Mouse (Mus musculus) embryonic stem cell, embryonic (primary cell): Measurements from ENCODE around the gene Drd4.

Source experiments
- CTCF ChIA-PET, 4 experiments: fragments of 300-600 bp in 2 of 4; fragments of 350-600 bp in 2 of 4; sonication (Branson Sonifier 250); formaldehyde crosslinking; loops; one replicate each; lab custom pipeline; 2022; ENCODE audit warnings: inconsistent platforms in 2 of 4; lab: Charles Lee
- POLR2A ChIA-PET, 4 experiments: fragments of 300-600 bp in 2 of 4; fragments of 350-600 bp in 2 of 4; sonication (Branson Sonifier 250); formaldehyde crosslinking; loops; one replicate each; lab custom pipeline; 2022; ENCODE audit warnings: antibody characterized with exemption in 4 of 4, inconsistent platforms in 1 of 4; lab: Charles Lee

Gene Drd4

DNA sequence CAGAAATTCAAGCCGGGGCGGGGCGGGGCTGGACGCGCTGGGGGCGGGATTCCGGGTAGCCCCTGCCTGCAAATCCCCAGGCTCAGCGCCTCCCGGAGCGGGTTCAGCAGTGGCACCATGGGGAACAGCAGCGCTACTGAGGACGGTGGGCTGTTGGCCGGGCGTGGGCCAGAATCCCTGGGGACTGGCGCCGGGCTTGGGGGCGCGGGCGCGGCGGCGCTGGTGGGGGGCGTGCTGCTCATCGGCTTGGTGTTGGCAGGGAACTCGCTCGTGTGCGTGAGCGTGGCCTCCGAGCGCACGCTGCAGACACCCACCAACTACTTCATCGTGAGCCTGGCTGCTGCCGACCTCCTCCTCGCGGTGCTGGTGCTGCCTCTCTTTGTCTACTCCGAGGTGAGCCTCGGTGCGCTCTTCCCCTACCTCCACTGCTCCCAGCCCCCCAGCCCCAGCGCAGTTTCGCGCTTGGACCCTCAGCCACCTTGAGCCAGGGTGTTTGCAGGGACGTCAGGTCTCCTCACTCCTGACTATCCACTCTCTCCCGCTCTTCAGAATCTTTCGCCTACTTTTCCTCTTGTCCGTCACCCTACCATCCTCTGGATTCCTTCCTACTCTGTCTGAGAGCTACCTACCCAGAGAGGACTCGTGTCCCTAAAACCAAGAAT lies at the start of gene Drd4:
Gene Drd4, plus strand, starts transcription at position 86 of the 662 bp plus-strand sequence.
- ChIA-PET CTCF (interaction anchor here in 1 of 4 experiments (0.6 kb wide), 1 partner anchor 13 kb away, joined by 3 read pairs; the partner anchor contains the start of gene Sct), POLR2A (interaction anchor here (0.6 to 4.2 kb wide), 12 partner anchors 9 to 212 kb away, joined by 3 to 32 read pairs (median 4); partner anchors contain the start of genes Sct (in 2 of the 4), Cdhr5 (in 1 of the 4) and Eps8l2 (in 1 of the 4))

DNA sequence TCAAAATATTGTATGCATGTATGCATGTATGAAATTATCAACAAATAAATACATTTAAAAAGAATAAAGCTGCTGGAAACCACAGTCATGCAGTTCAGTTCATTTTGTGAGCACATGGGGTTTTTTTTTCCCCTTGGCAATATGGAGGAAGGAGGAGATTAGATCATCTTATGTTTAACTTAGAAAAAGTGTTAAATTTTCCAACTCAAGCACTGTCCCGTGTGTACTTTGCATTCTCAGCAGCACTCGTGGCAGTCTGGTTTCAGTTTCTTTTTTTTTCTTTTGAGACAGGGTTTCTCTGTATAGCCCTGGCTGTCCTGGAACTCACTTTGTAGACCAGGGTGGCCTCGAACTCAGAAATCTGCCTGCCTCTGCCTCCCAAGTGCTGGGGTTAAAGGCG lies 41.3 kb upstream of the Drd4 start:
- POLR2A ChIA-PET: interaction anchor here in 2 of 4 experiments (0.7 to 2.9 kb wide), 12 partner anchors 13 to 180 kb away, joined by 3 to 9 read pairs (median 3); partner anchors contain the start of gene Taldo1 (in 1 of the 2)
- CTCF ChIA-PET: interaction anchor here in 1 of 4 experiments (0.5 kb wide), 1 partner anchor 28 kb away, joined by 3 read pairs; the partner anchor contains the start of gene Sct

DNA sequence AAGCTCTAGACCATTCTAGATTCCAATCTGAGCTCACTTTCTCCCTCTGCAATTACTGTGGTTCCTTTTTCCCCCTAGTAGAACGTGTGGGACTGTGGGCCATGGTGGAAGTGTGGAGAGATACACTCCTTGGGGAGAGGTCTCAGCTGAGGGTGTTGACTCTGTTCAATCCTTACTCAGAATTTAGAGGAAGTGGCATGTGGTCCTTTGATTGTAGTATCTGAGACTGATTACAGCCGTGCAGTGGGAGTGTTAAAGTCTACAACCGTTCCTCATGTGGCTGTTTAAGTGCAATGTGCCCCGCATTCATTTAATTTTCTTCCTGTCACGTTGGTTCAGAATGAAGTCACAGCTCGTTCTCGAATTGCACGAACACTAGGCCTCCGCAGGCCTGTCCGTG lies 35.6 kb upstream of the Drd4 start:
- ChIA-PET POLR2A (interaction anchor here in 2 of 4 experiments (0.7 to 5.7 kb wide), 10 partner anchors 9 to 72 kb away, joined by 3 to 40 read pairs (median 5); partner anchors contain the start of genes Deaf1 (in 1 of the 2), Rassf7 (in 1 of the 2) and Tmem80 (in 1 of the 2)), CTCF (interaction anchor here in 1 of 4 experiments (0.6 kb wide), 2 partner anchors 101 to 131 kb away, joined by 3 to 4 read pairs; no protein-coding TSS in a partner anchor)

DNA sequence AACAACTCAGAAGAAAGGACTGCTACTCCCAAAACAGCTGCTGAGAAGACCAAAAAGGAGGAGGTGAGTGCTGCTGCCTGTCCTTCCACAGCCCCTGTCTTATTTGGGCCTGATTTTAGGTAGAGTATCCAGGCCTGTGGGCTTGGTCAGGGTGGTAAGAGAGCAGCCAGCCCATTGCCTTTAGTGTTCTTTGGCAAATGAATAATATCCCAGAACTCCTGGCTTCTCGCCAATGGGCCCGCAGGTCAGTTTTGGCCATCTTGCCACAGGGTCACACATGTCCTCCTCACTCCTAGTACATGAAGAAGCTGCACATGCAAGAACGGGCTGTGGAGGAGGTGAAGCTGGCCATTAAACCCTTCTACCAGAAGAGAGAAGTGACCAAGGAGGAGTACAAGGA lies 30.3 kb upstream of the Drd4 start:
- ChIA-PET POLR2A (interaction anchor here in 3 of 4 experiments (0.7 to 1.3 kb wide), 5 partner anchors 8 to 46 kb away, joined by 3 to 4 read pairs (median 3); partner anchors contain the start of genes Rassf7 (in 1 of the 3) and Sct (in 1 of the 3)), CTCF (no interaction called here)

DNA sequence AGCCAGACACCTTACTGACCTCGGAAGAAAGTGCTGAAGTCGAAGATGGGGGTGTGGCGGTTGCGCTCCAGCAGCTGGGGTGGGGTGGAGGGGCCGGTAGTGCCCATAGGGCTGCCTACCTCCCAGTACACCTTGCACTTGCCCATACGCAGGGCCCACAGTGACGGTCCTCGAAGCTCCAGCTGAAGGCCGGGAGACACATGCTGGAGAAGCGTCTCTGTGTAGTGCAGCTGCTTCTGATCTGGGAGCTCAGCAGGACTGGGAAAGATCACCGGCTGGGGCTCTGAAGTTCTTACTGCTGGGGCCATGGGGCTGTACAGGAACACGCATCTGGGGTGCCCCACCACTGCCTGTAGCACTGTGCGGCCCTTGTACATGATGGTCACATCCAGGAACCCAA lies 28.2 kb upstream of the Drd4 start:
- POLR2A ChIA-PET: interaction anchor here in 3 of 4 experiments (0.7 to 2.2 kb wide), 22 partner anchors 9 to 142 kb away, joined by 3 to 10 read pairs (median 4); partner anchors contain the start of genes Deaf1 (in 1 of the 3), Rassf7 (in 1 of the 3) and Tmem80 (in 1 of the 3)
- CTCF ChIA-PET: interaction anchor here (0.5 to 1.4 kb wide), 13 partner anchors 10 to 422 kb away, joined by 3 to 5 read pairs (median 3); partner anchors contain the start of gene Sct (in 2 of the 4)

DNA sequence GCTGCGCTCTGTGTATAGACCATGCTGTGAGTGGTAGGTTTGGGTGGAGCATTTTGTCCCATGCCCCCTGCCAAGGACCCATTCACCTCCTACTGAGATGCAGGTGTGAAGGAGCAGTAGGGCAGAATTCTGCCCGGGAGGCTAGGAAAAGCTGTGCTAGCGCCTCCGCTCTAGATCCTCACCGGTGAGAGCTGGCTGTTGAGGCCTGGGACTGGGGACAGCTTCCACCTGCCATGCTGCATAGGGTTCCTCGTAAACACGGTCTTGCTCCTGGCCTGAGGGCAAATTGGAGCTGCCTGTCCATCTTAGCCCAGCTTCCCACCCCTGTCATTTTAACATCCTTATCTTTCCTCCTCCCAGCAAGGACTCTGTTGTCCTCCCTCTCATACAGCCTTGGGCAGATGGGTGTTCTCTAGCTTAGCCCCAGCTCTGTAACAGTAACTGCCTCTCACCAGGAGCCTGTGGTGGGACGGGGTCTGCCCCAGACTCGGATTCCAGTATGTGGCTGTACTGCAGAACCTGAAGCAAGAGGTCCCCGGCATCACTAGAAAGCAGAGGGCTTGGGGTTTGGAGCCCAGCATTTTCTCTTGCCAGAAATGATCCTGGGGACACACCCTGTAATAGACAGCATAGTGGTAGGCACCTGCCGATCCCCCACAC lies 27.6 kb upstream of the Drd4 start:
- POLR2A ChIA-PET: interaction anchor here (0.7 to 2.2 kb wide), 24 partner anchors 9 to 179 kb away, joined by 3 to 11 read pairs (median 4); partner anchors contain the start of genes Deaf1 (in 1 of the 4), Rassf7 (in 1 of the 4) and Tmem80 (in 1 of the 4)

DNA sequence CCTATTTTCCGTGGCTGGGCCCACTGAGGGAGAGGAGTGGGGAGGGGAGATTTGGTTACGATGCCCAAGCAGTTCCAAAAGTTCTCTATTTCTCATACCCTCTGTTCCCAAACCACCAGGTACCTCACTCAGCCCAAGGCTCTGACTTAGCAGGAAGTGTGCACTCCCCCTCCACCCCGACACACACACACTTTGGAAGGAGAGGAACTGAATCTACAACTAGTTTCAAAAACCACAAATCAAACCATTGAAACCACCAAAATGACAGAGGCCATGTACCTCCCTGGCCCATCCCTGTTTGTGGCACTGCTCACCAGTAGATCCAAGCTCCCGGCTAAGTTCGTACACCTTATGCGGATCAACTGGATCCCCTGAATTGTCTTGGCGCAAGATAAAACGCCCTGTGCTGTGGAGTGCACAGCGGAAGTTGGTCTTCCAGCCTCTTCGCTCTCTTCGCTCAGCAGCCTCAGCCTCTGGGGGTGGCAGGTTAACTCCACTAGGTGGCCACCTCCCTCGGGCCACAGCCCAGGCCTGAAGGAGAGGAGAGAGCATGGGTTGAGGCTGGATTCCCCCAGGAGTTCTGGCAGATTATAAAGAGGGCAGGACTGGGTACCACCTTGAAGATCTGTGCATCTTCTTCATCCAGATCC lies 26.9 kb upstream of the Drd4 start:
- POLR2A ChIA-PET: interaction anchor here in 2 of 4 experiments (0.7 to 2.2 kb wide), 10 partner anchors 10 to 178 kb away, joined by 3 to 11 read pairs (median 4); partner anchors contain the start of genes Deaf1 (in 1 of the 2), Eps8l2 (in 1 of the 2) and Tmem80 (in 1 of the 2)
- CTCF ChIA-PET: interaction anchor here in 3 of 4 experiments (1.1 to 1.4 kb wide), 5 partner anchors 11 to 204 kb away, joined by 3 to 5 read pairs (median 4); no protein-coding TSS in a partner anchor

More for the DNA sequence above, 27.6 kb upstream of the Drd4 start:
- CTCF ChIA-PET: interaction anchor here in 3 of 4 experiments (0.6 to 1.4 kb wide), 10 partner anchors 11 to 422 kb away, joined by 3 to 5 read pairs (median 4); partner anchors contain the start of gene Sct (in 2 of the 3)

DNA sequence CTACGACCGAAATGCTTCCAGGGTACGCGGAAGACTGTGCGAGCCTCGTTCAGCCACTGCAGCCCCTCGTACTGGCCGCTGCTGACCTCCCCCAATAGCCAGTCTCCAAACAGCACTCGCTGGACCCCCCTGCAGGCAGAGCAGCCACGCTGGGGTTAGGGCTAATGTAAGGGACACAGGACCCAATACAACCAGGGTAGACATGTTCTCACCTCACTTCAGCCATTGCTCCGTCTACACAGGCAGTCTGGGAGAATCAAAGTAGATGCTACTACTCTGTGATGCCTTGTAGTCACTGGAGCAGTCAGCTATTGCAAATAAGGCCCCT lies 26.4 kb upstream of the Drd4 start:
- ChIA-PET CTCF (interaction anchor here in 1 of 4 experiments (0.6 kb wide), 1 partner anchor 11 kb away, joined by 5 read pairs; the partner anchor contains the start of gene Cdhr5), POLR2A (interaction anchor here in 2 of 4 experiments (0.8 to 1.3 kb wide), 5 partner anchors 29 to 73 kb away, joined by 3 to 4 read pairs (median 3); partner anchors contain the start of genes Eps8l2 (in 1 of the 2) and Rassf7 (in 1 of the 2))

DNA sequence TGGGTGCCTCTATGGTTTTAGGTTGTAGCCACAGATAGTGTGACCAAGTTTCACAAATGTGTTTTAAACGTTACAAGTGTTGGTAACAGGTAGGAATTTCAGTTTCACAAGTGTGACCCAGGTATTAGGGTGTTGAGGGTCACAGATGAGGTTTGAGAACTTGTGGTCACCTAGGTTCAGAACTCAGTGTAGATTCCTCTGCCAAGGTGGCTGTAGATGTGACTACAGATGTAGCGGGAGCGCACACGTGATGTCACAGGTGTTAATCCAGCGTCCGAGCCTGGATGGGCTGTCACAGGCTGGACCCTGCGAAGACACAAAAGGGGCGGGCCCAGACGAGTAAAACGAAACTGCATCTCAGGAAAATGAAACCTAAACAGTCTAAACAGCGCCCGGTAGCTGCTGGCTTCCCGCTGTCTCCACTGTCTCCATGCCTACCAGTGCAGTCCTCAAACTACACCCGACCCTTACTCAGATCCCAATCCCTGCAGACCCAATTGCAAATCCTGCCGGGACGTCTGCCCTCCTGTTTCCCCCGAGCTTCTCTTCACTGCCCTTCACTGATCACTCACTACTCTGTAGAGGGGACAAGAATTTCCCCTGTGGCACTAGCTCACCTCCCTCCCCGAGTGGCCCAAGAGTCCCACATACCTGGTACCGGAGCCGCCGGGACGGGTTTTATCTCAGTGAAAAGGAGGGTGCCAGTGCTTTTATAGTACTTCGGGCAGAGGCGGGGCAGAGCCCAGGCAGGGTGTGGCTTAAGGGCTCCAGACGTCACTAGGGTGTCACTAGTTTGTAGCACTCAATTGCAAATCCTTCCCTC lies 25.9 kb upstream of the Drd4 start, which contains the start of gene Irf7:
Gene Irf7, minus strand, starts transcription at position 743 of the 823 bp plus-strand sequence.
- ChIA-PET CTCF (interaction anchor here in 3 of 4 experiments (0.6 to 1.2 kb wide), 4 partner anchors 11 to 90 kb away, joined by 3 to 5 read pairs (median 3); partner anchors contain the start of genes Sct (in 2 of the 3) and Cdhr5 (in 1 of the 3)), POLR2A (interaction anchor here in 2 of 4 experiments (0.6 to 1.5 kb wide), 8 partner anchors 11 to 72 kb away, joined by 3 to 4 read pairs (median 3); partner anchors contain the start of genes Eps8l2 (in 1 of the 2), Rassf7 (in 1 of the 2) and Sct (in 1 of the 2))

DNA sequence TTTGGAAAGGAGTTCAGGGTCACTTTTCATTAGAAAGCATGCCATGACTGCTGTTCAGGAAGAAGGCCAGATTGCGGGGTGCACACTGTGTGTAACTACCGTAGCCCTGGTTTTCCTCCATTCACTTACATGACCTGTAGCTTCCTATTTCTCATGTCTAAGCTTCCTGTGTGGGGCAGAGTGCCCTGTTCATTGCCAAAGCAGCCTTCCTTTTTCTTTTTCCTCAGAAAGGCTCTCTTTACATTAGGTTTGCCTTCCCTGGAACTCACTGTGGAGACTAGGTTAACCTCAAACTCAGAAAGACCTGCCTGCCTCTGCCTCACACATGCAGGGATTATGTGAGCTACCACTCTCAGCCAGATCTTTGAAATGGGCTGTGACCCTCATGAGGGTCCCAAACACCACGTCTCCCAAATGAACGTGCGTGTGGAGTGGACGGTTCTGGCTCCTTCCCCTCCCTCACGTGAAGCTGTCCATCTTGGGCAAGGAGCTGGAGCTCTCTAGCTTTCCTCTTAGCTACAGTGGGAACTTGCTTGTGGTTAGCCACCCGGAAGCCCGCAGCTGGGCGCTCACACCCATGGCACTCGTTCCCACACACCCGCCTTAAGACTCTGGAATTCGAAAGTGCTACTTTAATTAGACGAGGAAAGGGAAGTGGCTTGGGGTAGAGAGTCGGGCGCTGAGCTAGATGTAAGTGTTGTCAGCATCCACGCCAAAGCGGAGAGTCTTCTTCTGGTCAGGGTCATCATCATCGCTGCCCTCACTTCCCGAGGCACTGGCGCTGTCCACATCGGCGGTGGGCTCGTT lies 23.1 kb upstream of the Drd4 start:
- ChIA-PET POLR2A (interaction anchor here in 2 of 4 experiments (0.6 to 3.1 kb wide), 16 partner anchors 8 to 653 kb away, joined by 3 to 9 read pairs (median 3); partner anchors contain the start of genes Cdhr5 (in 1 of the 2), Rassf7 (in 1 of the 2), Rnh1 (in 1 of the 2) and Sct (in 1 of the 2)), CTCF (interaction anchor here in 2 of 4 experiments (0.5 to 1.3 kb wide), 4 partner anchors 10 to 242 kb away, joined by 3 to 5 read pairs (median 3); partner anchors contain the start of gene Sct (in 1 of the 2))

DNA sequence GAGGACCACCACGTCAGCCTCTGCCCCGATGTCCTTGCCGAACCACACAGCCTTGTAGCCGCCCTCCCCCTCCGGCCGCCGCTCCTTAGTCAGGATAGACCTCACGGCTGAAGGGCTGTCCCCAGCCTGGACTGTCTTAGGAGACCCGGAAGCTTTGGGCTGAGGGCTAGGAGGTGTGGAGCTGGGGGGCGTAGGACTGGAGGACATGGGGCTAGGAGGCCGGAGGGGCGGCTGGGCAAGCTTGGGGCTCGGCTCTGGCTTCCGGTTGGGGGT lies 22.6 kb upstream of the Drd4 start:
- CTCF ChIA-PET: interaction anchor here in 2 of 4 experiments (0.5 to 1.3 kb wide), 3 partner anchors 10 to 242 kb away, joined by 3 read pairs; partner anchors contain the start of gene Sct (in 1 of the 2)

DNA sequence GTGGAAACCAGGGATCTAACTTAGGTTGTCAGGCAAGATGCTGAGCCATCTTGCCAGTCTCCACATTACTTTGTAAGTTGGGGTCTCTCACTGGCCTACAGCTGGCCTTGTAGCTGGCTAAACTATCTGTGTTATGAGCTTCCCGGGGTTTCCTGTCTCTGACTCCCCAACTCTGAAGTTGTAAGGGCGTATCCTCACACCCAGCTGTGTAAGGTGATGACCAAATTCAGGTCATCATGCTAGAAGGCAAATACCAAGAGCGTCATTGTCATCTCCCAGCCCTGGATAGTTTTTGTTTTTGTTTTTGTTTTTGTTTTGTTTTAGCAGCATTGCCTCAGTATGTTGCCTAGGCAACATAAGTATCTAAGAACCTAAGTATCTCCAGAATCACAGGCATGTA lies 21.2 kb upstream of the Drd4 start:
- ChIA-PET POLR2A (interaction anchor here in 2 of 4 experiments (1.1 to 3.1 kb wide), 2 partner anchors 9 to 93 kb away, joined by 4 to 9 read pairs; partner anchors contain the start of gene Sct (in 1 of the 2)), CTCF (no interaction called here)

More for the DNA sequence above, 22.6 kb upstream of the Drd4 start:
- POLR2A ChIA-PET: interaction anchor here in 2 of 4 experiments (0.6 to 3.1 kb wide), 13 partner anchors 10 to 653 kb away, joined by 3 to 9 read pairs (median 3); partner anchors contain the start of genes Rassf7 (in 1 of the 2), Sct (in 1 of the 2) and Taldo1 (in 1 of the 2)

DNA sequence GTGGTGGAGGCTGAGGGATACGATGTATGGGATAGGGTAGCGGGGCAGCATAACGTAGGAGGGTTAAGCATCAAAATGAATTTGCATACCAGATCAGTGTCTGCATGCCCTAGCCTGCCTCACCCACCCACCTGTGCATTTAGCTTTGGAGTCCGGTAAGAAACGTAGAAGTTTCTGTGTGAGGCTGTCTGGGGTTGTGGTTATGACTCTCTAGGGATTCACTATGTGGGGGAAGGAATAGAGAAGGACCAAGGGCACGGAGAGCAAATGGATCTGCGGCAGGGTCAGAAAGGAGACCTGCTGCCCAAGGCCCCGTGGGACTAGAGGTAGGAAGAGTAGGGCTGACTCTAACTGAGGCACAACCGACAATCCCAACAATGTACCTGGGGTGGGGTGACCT lies 16.4 kb upstream of the Drd4 start:
- POLR2A ChIA-PET: interaction anchor here in 1 of 4 experiments (0.8 to 1.4 kb wide), 3 partner anchors 9 to 82 kb away, joined by 3 to 5 read pairs (median 3); partner anchors contain the start of genes Hras and Lrrc56
- CTCF ChIA-PET: interaction anchor here in 1 of 4 experiments (0.7 kb wide), 1 partner anchor 13 kb away, joined by 4 read pairs; no protein-coding TSS in a partner anchor

DNA sequence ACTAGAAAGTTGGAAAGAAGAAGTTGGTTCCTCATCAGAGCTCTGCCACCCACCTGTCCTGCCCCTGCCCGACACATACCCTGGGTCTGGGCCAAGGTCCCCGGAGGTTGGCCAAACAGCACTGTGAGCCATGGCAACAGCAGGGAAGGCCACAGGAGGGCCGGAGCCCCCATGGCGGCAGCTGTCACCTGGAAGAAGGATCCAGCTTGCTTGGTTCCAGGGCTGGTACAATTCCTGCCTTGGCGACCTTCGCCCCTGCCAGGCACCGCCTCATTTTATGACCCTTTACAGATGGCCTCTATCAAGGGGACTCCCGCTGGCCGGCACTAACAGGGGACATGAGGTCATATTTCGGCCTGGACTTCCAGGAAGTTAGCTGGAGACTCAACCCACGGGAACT lies 15.3 kb upstream of the Drd4 start, which contains the start of gene Cdhr5:
Gene Cdhr5, minus strand, starts transcription at position 241 of the 400 bp plus-strand sequence.
- CTCF ChIA-PET: interaction anchor here (0.5 to 1.6 kb wide), 4 partner anchors 9 to 470 kb away, joined by 3 to 5 read pairs (median 4); no protein-coding TSS in a partner anchor
- POLR2A ChIA-PET: interaction anchor here in 3 of 4 experiments (0.8 to 4.0 kb wide), 15 partner anchors 8 to 419 kb away, joined by 3 to 32 read pairs (median 3); partner anchors contain the start of genes Bet1l (in 1 of the 3), Drd4 (in 1 of the 3), Rassf7 (in 1 of the 3) and Rnh1 (in 1 of the 3)
